25 mouse cellular contexts compared by ENCODE assay signal in genomic region chr19:8407290-8408021, GRCm38 (mm10). TPM values are rescaled to one million over a fixed set of nuclear protein-coding genes. Genes with fewer than 3 reads are reported as not detected.
A peak's percentile ranks its signal among the peaks of the same experiment; 100 is the strongest.
DNase-seq lines count a peak whose midpoint lies in the region; ATAC-seq and TF ChIP-seq lines count a peak whose summit lies in the region.
"Not testable (repeated sequence)": the region's sequence is repeated elsewhere in the genome, so short reads cannot be mapped to it uniquely, and the experiment has no call there.
"Had no signal": no experiment of that assay in that cellular context is flagged by ENCODE, and none has a peak within 500 bp of the region (broad histone marks: within the 10 kb centered on the region; RNA-seq: fewer than 3 reads in every experiment).

No protein-coding gene starts in this region.

- H3K9ac ChIP-seq in heart, embryonic 11.5 days (ENCODE audit: low read depth, low read length); heart, embryonic 15.5 days; kidney, embryonic 16.5 days (replicated peaks; ENCODE audit: low read length); limb, embryonic 12.5 days (replicated peaks); liver, adult 2 months (ENCODE audit: low read depth, low read length); lung, postnatal 0 days (replicated peaks; ENCODE audit: low read depth): not testable (repeated sequence)

- H3K4me3 ChIP-seq in heart, embryonic 11.5 days (ENCODE audit: low read depth, low read length); kidney, adult 2 months (ENCODE audit: insufficient read depth, low read depth, low read length); liver, adult 2 months (ENCODE audit: insufficient read depth, low read depth, low read length); lung, postnatal 0 days (ENCODE audit: low read depth, low read length): not testable (repeated sequence)
- peak overlapping the region; percentile 14; the same call in 1 of the 2 replicates for H3K4me3 ChIP-seq in heart, embryonic 15.5 days
- H3K4me3 ChIP-seq in kidney, embryonic 16.5 days (ENCODE audit: low read length) = peak overlapping the region; percentile 19
- H3K4me3 ChIP-seq in limb, embryonic 12.5 days (replicated peaks) = 0 out of 2 replicates have a peak overlapping the region, but pooled peaks have one; percentile 13

- not testable (repeated sequence) for H3K4me1 ChIP-seq in heart, embryonic 11.5 days (ENCODE audit: control insufficient read depth, insufficient read depth, low read length); heart, embryonic 15.5 days (replicated peaks); kidney, adult 2 months (ENCODE audit: control insufficient read depth, insufficient read depth, low read length); kidney, embryonic 16.5 days (ENCODE audit: insufficient read depth, low read length); limb, embryonic 12.5 days (replicated peaks); liver, adult 2 months (ENCODE audit: control insufficient read depth, insufficient read depth, low read length); lung, postnatal 0 days (ENCODE audit: insufficient read depth, low read depth, low read length)

- not testable (repeated sequence) for ATAC-seq in heart, embryonic 11.5 days (replicated peaks; ENCODE audit: insufficient number of reproducible peaks, low FRiP score, low TSS enrichment); heart, embryonic 15.5 days (replicated peaks; ENCODE audit: insufficient number of reproducible peaks, insufficient read depth, low FRiP score, low read depth)
- ATAC-seq in kidney, embryonic 16.5 days (ENCODE audit: low FRiP score, low TSS enrichment) = peak; percentile 84
- peak; percentile 76 for ATAC-seq in limb, embryonic 12.5 days (ENCODE audit: insufficient number of reproducible peaks, insufficient read depth, low FRiP score, low TSS enrichment, low read depth)
- peak; percentile 37 for ATAC-seq in lung, postnatal 0 days

- not testable (repeated sequence) for TF ChIP-seq CTCF in kidney, adult 2 months (conservative IDR thresholded peaks at IDR 0.05; ENCODE audit: insufficient read depth, insufficient read length, low read depth, low read length); liver, adult 2 months (IDR thresholded peaks at IDR 0.05; ENCODE audit: low read depth, low read length); lung, postnatal 0 days (IDR thresholded peaks at IDR 0.05)

- H3K79me2 ChIP-seq in liver, adult 2 months (ENCODE audit: control insufficient read depth, insufficient read depth, low read length) = not testable (repeated sequence)

- H3K9me3 ChIP-seq in heart, embryonic 11.5 days (replicated peaks; ENCODE audit: control insufficient read depth, low read length); heart, embryonic 15.5 days (replicated peaks); kidney, embryonic 16.5 days (ENCODE audit: low read length); limb, embryonic 12.5 days; lung, postnatal 0 days (ENCODE audit: low read length): not testable (repeated sequence)

- H3K27me3 ChIP-seq in heart, embryonic 11.5 days (ENCODE audit: control insufficient read depth, insufficient read depth, low read length); heart, embryonic 15.5 days; kidney, adult 2 months (replicated peaks; ENCODE audit: control insufficient read depth, insufficient read depth, low read length); kidney, embryonic 16.5 days (ENCODE audit: insufficient read depth, low read length); limb, embryonic 12.5 days; liver, adult 2 months (ENCODE audit: control insufficient read depth, insufficient read depth, low read length); lung, postnatal 0 days (replicated peaks; ENCODE audit: insufficient read depth, low read length): not testable (repeated sequence)

- WGBS in heart, embryonic 11.5 days (ENCODE audit: insufficient replicate concordance) = 43% methylated on average over 14 of the region's 14 CpGs
- 51% methylated on average over 14 of the region's 14 CpGs for WGBS in heart, embryonic 15.5 days
- 39% methylated on average over 14 of the region's 14 CpGs for whole genome bisulfite sequencing in kidney, adult 2 months
- WGBS in kidney, embryonic 16.5 days = 30% methylated on average over 14 of the region's 14 CpGs
- 35% methylated on average over 14 of the region's 14 CpGs for WGBS in limb, embryonic 12.5 days
- WGBS in liver, adult 2 months = 80% methylated on average over 14 of the region's 14 CpGs
- WGBS in lung, postnatal 0 days = 53% methylated on average over 13 of the region's 14 CpGs

- DNase-seq in embryo, embryonic 10 days (ENCODE audit: low spot score) = peak; percentile 4
- peak; percentile 3 for DNase-seq in kidney, adult 2 months
- DNase-seq in liver, adult 2 months (ENCODE audit: extremely low read depth, low read depth, low spot score); lung, postnatal 0 days (ENCODE audit: low spot score): not testable (repeated sequence)

- H3K36me3 ChIP-seq in heart, embryonic 11.5 days (ENCODE audit: control insufficient read depth, insufficient read depth, low read length); heart, embryonic 15.5 days; kidney, adult 2 months (ENCODE audit: control insufficient read depth, insufficient read depth, low read length); kidney, embryonic 16.5 days (ENCODE audit: insufficient read depth, low read length); limb, embryonic 12.5 days; liver, adult 2 months (ENCODE audit: control insufficient read depth, insufficient read depth, low read length); lung, postnatal 0 days (ENCODE audit: insufficient read depth, low read length): not testable (repeated sequence)

- not testable (repeated sequence) for H3K27ac ChIP-seq in heart, embryonic 11.5 days (ENCODE audit: low read depth, low read length); heart, embryonic 15.5 days; kidney, embryonic 16.5 days (ENCODE audit: low read length); lung, postnatal 0 days (ENCODE audit: low read length)
- peak overlapping the region; percentile 11; the same call in 1 of the 2 replicates for H3K27ac ChIP-seq in kidney, adult 2 months (ENCODE audit: insufficient read depth, low read depth, low read length)
- 0 out of 2 replicates have a peak overlapping the region, but pooled peaks have one; percentile 53 for H3K27ac ChIP-seq in limb, embryonic 12.5 days
- 0 out of 2 replicates have a peak overlapping the region, but pooled peaks have one; percentile 24 for H3K27ac ChIP-seq in liver, adult 2 months (replicated peaks; ENCODE audit: insufficient read depth, low read depth, low read length)

- TF ChIP-seq EP300 in lung, postnatal 0 days (IDR thresholded peaks at IDR 0.05) = not testable (repeated sequence)

- TF ChIP-seq POLR2A in kidney, adult 2 months (IDR thresholded peaks at IDR 0.05; ENCODE audit: low read depth, low read length); liver, adult 2 months (IDR thresholded peaks at IDR 0.05; ENCODE audit: extremely low read depth, insufficient read depth, low read length): not testable (repeated sequence)

- peak overlapping the region; percentile 35 for H3K4me2 ChIP-seq in heart, embryonic 11.5 days
- peak overlapping the region; percentile 34 for H3K4me2 ChIP-seq in heart, embryonic 15.5 days
- H3K4me2 ChIP-seq in kidney, embryonic 16.5 days (replicated peaks; ENCODE audit: low read depth, low read length) = peak overlapping the region; percentile 31; the same call in 1 of the 2 replicates
- H3K4me2 ChIP-seq in limb, embryonic 12.5 days = peak overlapping the region; percentile 35
- H3K4me2 ChIP-seq in lung, postnatal 0 days (replicated peaks; ENCODE audit: low read depth, low read length) = 0 out of 2 replicates have a peak overlapping the region, but pooled peaks have one; percentile 22

RNA-seq across cellular contexts. Expression of gene Slc22a30, which starts 2.5 kb away (rescaled TPM):
- not detected in 2 replicates for polyA plus RNA-seq in heart, embryonic 11.5 days (2014; fragmentation: Nextera tagmentation; extraction: Ambion mirVana)
- polyA plus RNA-seq in heart, embryonic 15.5 days (2015; fragmentation: Nextera tagmentation; extraction: Ambion mirVana) = not detected in 2 replicates
- polyA plus RNA-seq in kidney, adult 2 months (2012; rRNA removed) = 6.0 and 7.3 TPM in 2 replicates
- polyA plus RNA-seq in kidney, embryonic 16.5 days (2015; fragmentation: Nextera tagmentation; extraction: Ambion mirVana) = 4.7 and 4.9 TPM in 2 replicates
- polyA plus RNA-seq in limb, embryonic 12.5 days (2016; fragmentation: Nextera tagmentation; extraction: Ambion mirVana) = not detected in 2 replicates
- 235 and 248 TPM in 2 replicates for total RNA-seq in liver, adult 2 months (2014; rRNA removed)
- polyA plus RNA-seq in liver, adult 2 months (2012; rRNA removed) = 104 and 111 TPM in 2 replicates
- polyA plus RNA-seq in lung, postnatal 0 days (2015; fragmentation: Nextera tagmentation; extraction: Ambion mirVana) = not detected in 2 replicates
- total RNA-seq: adrenal gland, adult 18-20 months; adrenal gland, postnatal 14 days; CH12.LX; gastrocnemius, adult 18-20 months; gastrocnemius, postnatal 14 days; heart, adult 2 months; heart, postnatal 36 days had no signal
- polyA plus RNA-seq: activated CD4-positive, CD25-positive, alpha-beta regulatory T cell, adult 4 months; cerebellum, adult 2 months; embryonic facial prominence, embryonic 11.5 days; forebrain, embryonic 12.5 days; forebrain, embryonic 16.5 days; gonadal fat pad, adult 2 months; heart, adult 2 months; heart, postnatal 0 days; hindbrain, embryonic 11.5 days; hindbrain, embryonic 15.5 days; Patski had no signal

Comparison
In these comparisons a context has a peak if more than half of its experiments do, and no peak if none do; other contexts are left out.
1. RNA of gene Slc22a30, which starts 2.5 kb away (polyA plus RNA-seq): 104 to 111 TPM in liver, adult 2 months; 6.0 to 7.3 TPM in kidney, adult 2 months, 4.7 to 4.9 TPM in kidney, embryonic 16.5 days, not detected in heart, embryonic 15.5 days, not detected in heart, embryonic 11.5 days, not detected in limb, embryonic 12.5 days and not detected in lung, postnatal 0 days; every median in the first group is over 10 times any median in the second.
2. Peak in every context shown above with its lines, with median percentiles within 50 percentile points of each other: H3K4me2 ChIP-seq.